Mouse (Mus musculus) heart, embryonic 10.5 days (tissue): ENCODE data around the gene Krt1. TPM values are rescaled to one million over a fixed set of nuclear protein-coding genes. Genes with fewer than 3 reads are reported as not detected.

Source experiments
- DNase-seq: peaks from one replicate; pipeline ENCODE4 v3.0.0-alpha.2; 2017; ENCODE audit warnings: low spot score
- H3K27ac ChIP-seq: fragments of 300-500 bp; sonication (generic); 2 replicates; pipeline ENCODE4 v1.5.1; 2016; ENCODE audit warnings: mild to moderate bottlenecking
- H3K27me3 ChIP-seq: fragments of 300-500 bp; sonication (generic); 2 replicates; pipeline ENCODE4 v1.6.1; 2016; ENCODE audit warnings: mild to moderate bottlenecking; ENCODE audit not compliant: poor library complexity, insufficient read depth, severe bottlenecking
- H3K36me3 ChIP-seq: fragments of 300-500 bp; sonication (generic); 2 replicates; pipeline ENCODE4 v1.6.1; 2016; ENCODE audit warnings: mild to moderate bottlenecking, moderate library complexity
- H3K4me1 ChIP-seq: fragments of 300-500 bp; sonication (generic); 2 replicates; pipeline ENCODE4 v1.6.1; 2016; ENCODE audit warnings: mild to moderate bottlenecking
- H3K4me3 ChIP-seq: fragments of 300-500 bp; sonication (generic); 2 replicates; pipeline ENCODE4 v1.5.1; 2016; ENCODE audit warnings: mild to moderate bottlenecking, moderate library complexity
- H3K9me3 ChIP-seq: fragments of 300-500 bp; sonication (generic); 2 replicates; pipeline ENCODE4 v1.6.1; 2016; ENCODE audit warnings: mild to moderate bottlenecking, moderate library complexity
- WGBS: fragments of 180-500 bp; shearing (Covaris S2); methylation state at CpG from one replicate; pipeline ENCODE4 v1.1.7; 2016; 5-methylcytosine and 5-hydroxymethylcytosine counted together
- polyA plus RNA-seq: library from polyadenylated mRNA; unstranded; fragments of >200 nt; fragmentation: Nextera tagmentation; extraction: Ambion mirVana; gene quantifications from 2 replicates; pipeline ENCODE4 v1.2.1, GENCODE M21; 2016

Krt1 gene
- polyA plus RNA-seq = 0.30 and 1.0 TPM in 2 replicates

DNA sequence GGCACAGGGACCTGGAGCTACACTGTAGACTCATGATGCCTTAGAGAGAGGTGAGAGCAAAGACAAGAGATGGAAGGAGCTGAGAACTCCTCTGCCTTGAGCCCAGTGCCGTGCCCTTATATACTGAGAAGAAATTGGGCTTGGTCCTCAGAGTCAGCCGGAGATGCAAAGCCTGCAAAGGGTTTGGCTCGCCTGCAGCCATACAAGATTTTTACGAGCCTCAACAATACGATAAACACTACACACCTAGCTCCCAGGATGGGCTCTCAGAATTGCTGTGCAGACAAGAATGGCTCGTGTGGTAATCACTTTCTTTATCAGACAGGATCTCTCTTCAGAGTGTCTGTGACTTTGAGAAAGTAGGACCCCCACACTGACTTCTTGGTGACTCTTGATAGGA is at the start of gene Krt1:
Krt1 (minus strand) TSS at position 101 of the 400 bp plus-strand sequence.
- no peak for DNase-seq
- H3K9me3 ChIP-seq = no peaks in the 10 kb centered on the region
- H3K36me3 ChIP-seq = no peaks in the 10 kb centered on the region
- peaks cover 92% of the 10 kb centered on the region for H3K27me3 ChIP-seq
- no peak within 1 kb of the TSS for H3K4me3 ChIP-seq
- H3K4me1 ChIP-seq = peaks cover 21% of the 10 kb centered on the region
- H3K27ac ChIP-seq = no peak within 1 kb of the TSS
- 70% methylated on average over 6 of the region's 6 CpGs for WGBS

DNA sequence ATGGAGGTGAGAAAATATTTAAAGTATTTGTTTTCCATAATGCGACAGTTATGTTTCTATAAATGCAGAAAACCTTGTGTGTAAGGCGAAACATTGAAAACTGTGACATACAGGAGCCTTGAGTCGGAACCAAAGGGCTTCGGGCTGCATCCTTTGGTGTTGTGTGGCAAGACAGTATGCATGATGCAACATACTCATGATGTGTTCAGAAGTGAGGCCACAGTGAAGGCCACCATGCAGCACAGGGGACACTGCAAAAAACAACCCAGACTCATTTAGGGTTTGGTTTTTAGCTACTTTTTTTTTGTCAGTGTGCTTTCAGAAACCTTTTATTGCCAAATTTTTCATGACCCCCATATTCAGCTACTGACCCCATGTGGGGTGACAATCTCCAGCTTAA is 44.6 kb upstream of the Krt1 start:
- no peak for DNase-seq
- Histone ChIP-seq H3K4me3 (no peak overlapping the region), H3K9me3 (no peaks in the 10 kb centered on the region), H3K27me3 (peaks cover 4% of the 10 kb centered on the region; the same call in 1 of the 2 replicates), H3K4me1 (no peaks in the 10 kb centered on the region), H3K27ac (no peak overlapping the region), H3K36me3 (no peaks in the 10 kb centered on the region)
- 87% methylated on average over 4 of the region's 4 CpGs for WGBS

DNA sequence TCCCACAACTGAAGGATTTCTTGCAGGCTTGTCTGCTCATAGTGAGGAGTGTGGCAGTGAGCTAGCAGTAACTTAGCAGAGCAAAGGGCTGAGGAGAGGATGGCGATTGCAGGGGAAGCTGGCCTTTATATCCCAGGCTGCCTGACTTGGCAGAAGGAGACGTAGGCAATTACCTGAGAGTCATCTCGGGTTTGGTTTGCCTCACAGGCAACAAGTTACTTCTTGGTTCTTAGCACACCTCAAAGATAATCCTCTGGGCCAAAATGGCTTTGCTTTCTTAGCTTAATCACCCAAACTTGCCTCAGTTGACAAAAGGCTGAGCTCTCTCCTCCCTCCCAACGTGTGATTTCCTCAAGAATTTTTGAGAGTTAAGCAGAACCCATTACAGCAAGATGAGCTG is 42.2 kb upstream of the Krt1 start, which contains the start of gene Krt76:
Krt76 (minus strand) TSS at position 101 of the 400 bp plus-strand sequence.
- H3K27me3 ChIP-seq = peaks cover 4% of the 10 kb centered on the region; the same call in 1 of the 2 replicates
- H3K9me3 ChIP-seq = no peaks in the 10 kb centered on the region
- H3K27ac ChIP-seq = no peak within 1 kb of the TSS
- no peaks in the 10 kb centered on the region for H3K36me3 ChIP-seq
- no peak within 1 kb of the TSS for H3K4me3 ChIP-seq
- WGBS = 45% methylated on average over 4 of the region's 4 CpGs
- no peak for DNase-seq
- H3K4me1 ChIP-seq = peaks cover 5% of the 10 kb centered on the region; the same call in 1 of the 2 replicates

DNA sequence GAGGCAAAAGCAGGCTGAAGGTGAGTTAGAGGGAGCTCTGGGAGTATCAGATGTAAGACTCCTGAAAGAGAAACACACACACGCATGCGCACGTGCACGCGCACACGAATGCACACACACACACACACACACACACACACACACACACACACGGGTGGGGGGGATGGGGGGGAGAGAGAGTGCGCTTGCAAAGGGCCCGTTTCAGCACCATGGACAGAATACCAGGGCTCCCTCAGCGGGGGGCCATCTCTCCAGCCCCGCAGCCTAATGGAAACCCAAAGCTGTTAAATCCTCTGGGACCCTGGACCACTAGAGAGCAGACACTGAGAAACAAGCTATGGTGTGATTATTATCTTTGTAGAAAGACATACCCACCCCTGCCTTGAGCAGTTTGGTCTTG is 29.2 kb upstream of the Krt1 start:
- DNase-seq = no peak

DNA sequence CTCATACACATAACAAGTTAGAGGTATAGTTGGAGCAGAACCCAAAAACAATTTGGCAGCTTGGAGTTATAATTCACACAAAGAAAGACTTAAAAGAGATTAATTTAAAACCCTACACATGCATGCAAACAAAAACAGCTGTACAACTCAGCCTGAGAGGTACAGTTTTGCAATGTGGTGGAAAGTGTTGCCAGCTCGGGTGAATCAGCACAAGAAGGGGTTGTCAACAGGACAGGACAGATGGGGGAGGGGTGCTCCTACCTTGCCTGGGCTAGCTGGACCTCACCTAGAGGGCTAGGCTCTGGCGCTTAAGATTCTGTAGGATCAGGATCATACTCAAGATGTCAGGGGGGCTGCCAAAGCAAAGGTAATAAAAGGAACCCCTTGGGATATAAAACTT is 27.4 kb upstream of the Krt1 start:
- 43% methylated on average over 2 of the region's 2 CpGs for WGBS

More for the DNA sequence above, 29.2 kb upstream of the Krt1 start:
- Histone ChIP-seq H3K4me1 (peaks cover 4% of the 10 kb centered on the region; the same call in 1 of the 2 replicates), H3K27me3 (peaks cover 18% of the 10 kb centered on the region), H3K9me3 (no peaks in the 10 kb centered on the region), H3K36me3 (no peaks in the 10 kb centered on the region), H3K4me3 (no peak overlapping the region), H3K27ac (no peak overlapping the region)
- WGBS = 34% methylated on average over 10 of the region's 11 CpGs

DNA sequence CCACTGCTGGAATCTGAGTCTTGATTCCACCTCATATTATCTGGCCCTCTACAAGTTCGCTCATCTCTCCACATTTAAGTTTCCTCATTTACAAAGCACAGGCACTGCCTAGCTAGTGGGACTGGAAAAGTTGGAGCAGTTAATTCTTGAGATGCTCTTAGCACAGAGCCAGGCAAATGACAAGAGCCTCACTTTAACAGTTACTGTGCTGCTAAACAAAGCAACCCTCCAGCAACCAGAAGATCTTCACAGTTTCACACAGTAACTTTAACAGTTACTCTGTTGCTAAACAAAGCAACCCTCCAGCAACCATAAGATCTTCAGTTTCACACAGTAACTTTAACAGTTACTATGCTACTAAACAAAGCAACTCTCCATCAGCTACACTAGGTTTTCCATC is 23.8 kb upstream of the Krt1 start:
- no peak overlapping the region for H3K27ac ChIP-seq
- H3K4me3 ChIP-seq = no peak overlapping the region
- WGBS = 68% methylated on average over 1 of the region's 1 CpGs
- peaks cover 29% of the 10 kb centered on the region; the same call in 1 of the 2 replicates for H3K27me3 ChIP-seq
- peaks cover 4% of the 10 kb centered on the region for H3K4me1 ChIP-seq
- no peak for DNase-seq
- H3K9me3 ChIP-seq = no peaks in the 10 kb centered on the region
- no peaks in the 10 kb centered on the region for H3K36me3 ChIP-seq

More for the DNA sequence above, 27.4 kb upstream of the Krt1 start:
- H3K9me3 ChIP-seq = no peaks in the 10 kb centered on the region
- no peak overlapping the region for H3K27ac ChIP-seq
- peaks cover 4% of the 10 kb centered on the region; the same call in 1 of the 2 replicates for H3K4me1 ChIP-seq
- H3K4me3 ChIP-seq = no peak overlapping the region
- no peak for DNase-seq
- H3K36me3 ChIP-seq = no peaks in the 10 kb centered on the region
- H3K27me3 ChIP-seq = peaks cover 16% of the 10 kb centered on the region; the same call in 1 of the 2 replicates

DNA sequence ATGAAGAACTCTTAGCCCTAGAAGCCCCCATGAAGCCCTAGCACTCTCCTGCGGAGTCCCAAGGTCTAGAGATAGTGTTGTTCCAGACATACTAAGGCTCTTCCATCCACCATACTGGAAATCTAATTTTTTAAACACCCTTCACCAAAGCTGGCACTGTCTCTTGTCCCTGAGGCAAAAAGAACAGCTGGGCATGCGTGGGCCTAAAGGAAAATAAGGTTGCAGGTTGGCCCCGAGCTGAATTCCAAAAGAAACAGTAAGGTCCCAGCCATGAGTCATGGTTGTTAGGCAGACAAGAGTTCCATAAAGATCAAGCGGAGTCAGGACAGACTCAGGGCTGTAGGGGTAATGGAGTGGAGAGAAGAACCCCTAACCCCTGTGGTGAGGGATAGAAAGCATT is 22.6 kb upstream of the Krt1 start:
- H3K9me3 ChIP-seq = no peaks in the 10 kb centered on the region
- 76% methylated on average over 4 of the region's 4 CpGs for WGBS
- peaks cover 4% of the 10 kb centered on the region for H3K4me1 ChIP-seq
- DNase-seq = no peak
- H3K36me3 ChIP-seq = no peaks in the 10 kb centered on the region
- H3K27ac ChIP-seq = no peak overlapping the region
- H3K27me3 ChIP-seq = peaks cover 41% of the 10 kb centered on the region; the same call in 1 of the 2 replicates
- H3K4me3 ChIP-seq = no peak overlapping the region

DNA sequence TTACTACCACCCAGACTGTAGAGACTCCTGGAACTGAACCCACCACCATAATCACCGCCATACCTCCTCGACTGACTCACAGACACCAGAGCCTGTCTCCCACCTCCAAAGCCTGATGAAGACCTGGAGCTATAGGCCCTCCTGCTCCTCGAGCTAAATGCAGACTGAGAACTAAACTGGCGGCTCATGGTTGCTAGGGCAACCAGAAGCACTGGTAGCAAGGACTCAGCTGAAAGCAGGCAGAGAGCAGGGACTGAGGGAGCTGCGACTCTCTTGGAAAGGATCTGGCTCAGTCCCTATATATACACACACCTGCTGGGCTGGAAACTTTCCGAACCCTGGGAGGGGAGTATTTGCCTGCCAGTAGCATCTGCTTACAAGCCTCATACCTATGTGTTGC is 18.8 kb upstream of the Krt1 start, which contains the start of gene Krt77:
Krt77 (minus strand) TSS at position 275 of the 400 bp plus-strand sequence.
- no peak for DNase-seq
- no peak within 1 kb of the TSS for H3K4me3 ChIP-seq
- H3K27me3 ChIP-seq = peaks cover 48% of the 10 kb centered on the region; the same call in 1 of the 2 replicates
- 40% methylated on average over 6 of the region's 6 CpGs for WGBS
- H3K27ac ChIP-seq = no peak within 1 kb of the TSS
- H3K9me3 ChIP-seq = no peaks in the 10 kb centered on the region
- H3K4me1 ChIP-seq = no peaks in the 10 kb centered on the region; the same call in 1 of the 2 replicates
- H3K36me3 ChIP-seq = no peaks in the 10 kb centered on the region

DNA sequence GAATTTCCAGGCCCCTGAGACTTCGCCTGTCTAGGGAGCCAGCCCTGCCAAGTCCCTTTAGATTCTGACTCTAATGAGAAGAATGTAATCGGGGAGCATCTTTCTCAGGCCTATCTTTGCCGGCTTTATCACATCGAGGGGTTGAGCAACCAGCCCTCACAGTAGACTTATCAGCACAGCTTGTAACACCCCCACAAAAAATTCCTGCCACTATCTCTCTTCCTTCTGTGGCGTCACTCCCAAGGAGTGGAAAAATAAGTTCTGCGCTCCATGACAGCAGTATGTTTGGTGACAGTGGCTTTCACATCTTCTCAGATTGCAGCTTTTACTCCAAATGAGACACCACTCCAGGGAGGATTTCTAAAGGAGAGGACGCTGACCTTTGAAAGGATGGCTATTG is 16.2 kb upstream of the Krt1 start:
- no peak overlapping the region for H3K4me3 ChIP-seq
- H3K27me3 ChIP-seq = peaks cover 37% of the 10 kb centered on the region
- no peak overlapping the region for H3K27ac ChIP-seq
- no peak for DNase-seq
- WGBS = 54% methylated on average over 7 of the region's 7 CpGs
- no peaks in the 10 kb centered on the region; the same call in 1 of the 2 replicates for H3K4me1 ChIP-seq
- no peaks in the 10 kb centered on the region for H3K9me3 ChIP-seq
- H3K36me3 ChIP-seq = no peaks in the 10 kb centered on the region

DNA sequence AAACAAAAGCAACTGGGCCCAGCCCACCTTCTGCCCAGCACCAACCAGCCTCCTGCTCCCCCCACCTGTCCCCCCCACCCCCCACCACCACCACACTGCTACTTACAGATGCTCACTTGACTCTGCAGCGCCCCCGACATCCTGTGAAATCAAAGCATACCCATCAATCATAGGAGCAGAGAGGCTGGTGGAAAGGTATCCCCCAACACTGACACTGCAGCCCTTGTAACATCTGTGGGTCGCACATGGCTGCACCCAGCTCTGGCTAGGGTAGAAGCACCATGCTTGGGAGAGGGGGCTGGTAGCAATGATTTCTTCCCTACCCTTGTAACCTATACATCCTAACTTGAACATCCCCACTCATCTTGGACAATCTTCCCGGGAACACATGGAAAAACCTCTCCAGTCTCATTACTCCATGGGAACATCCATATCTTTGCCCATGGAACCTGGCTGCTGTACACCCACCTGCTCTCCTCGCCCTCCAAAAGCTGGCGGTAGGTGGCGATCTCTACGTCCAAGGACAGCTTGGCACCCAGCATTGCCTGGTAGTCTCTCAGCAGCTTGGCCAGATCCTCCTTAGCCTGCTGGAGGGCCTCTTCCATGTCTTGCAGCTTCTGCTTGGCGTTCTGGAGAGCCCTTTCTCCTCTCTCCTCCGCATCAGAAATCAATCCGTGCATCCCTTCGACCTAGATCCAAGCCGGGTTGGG is 10.0 kb upstream of the Krt1 start:
- peak overlapping the region; percentile 67 for H3K4me3 ChIP-seq
- H3K27me3 ChIP-seq = peaks cover 77% of the 10 kb centered on the region
- no peaks in the 10 kb centered on the region for H3K36me3 ChIP-seq
- WGBS = 50% methylated on average over 13 of the region's 13 CpGs
- H3K4me1 ChIP-seq = peaks cover 19% of the 10 kb centered on the region
- H3K27ac ChIP-seq = no peak overlapping the region
- DNase-seq = no peak
- no peaks in the 10 kb centered on the region for H3K9me3 ChIP-seq

DNA sequence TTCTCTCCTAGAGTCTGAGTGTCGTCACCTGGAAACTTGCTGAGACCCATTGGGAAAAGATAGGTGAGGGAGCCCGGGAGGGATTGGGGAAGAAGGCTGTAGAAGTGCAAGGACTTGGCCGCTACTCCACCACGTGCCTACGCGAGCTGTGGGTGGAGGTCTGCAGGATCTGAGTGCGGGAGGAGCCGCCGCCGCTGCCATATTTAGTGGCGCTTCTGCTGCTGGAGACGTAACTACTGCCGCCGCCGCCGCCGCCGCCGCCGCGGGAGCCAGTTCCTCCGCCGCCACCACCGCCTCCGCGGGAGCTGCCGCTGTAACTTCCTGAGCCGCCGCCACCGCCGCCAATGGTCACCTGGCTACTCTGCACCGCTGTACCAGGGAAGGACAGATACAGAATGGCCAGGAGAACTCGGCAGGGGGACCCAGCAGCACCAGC is 9.2 kb upstream of the Krt1 start:
- no peaks in the 10 kb centered on the region for H3K9me3 ChIP-seq
- peak overlapping the region; percentile 67 for H3K4me3 ChIP-seq
- DNase-seq = no peak
- under 1% methylated on average over 33 of the region's 33 CpGs for WGBS
- peak overlapping the region; percentile 82 for H3K27ac ChIP-seq
- peaks cover 19% of the 10 kb centered on the region for H3K4me1 ChIP-seq
- H3K27me3 ChIP-seq = peaks cover 80% of the 10 kb centered on the region
- H3K36me3 ChIP-seq = no peaks in the 10 kb centered on the region

DNA sequence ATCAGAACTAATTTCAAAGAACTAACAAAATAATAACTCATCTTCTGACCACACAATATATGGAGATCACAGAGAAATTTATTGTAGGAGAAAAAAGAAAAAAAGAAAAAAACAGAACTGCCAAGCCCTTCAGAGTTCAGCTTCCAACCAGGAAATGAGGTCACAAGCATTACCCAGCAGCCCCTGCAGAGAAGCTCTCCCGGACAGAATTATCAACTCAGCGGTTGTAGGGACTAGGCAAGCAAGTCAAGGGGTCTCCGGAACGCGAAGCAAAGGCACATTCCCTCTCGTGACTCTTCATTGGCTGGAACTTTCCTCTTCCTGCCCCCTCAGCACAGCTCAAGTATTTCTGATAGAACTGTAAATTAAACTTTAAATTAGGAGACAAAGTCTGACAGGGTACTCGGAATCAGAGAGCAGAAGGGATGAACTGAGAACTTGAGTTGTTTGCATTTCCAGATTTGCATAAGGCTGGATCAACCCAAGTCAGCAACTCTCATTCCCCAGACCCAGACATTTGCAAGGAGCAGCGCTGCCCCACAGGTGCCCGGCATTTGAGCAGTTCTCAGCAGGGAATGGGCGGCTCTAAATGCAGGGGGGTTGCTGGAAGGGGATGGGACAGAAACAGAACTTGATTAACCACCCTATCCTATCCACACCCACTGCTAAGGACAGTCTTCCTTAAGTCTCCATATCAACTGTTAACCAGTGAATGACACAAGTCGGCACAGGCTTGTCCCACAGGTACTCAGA is 8.3 kb upstream of the Krt1 start:
- Histone ChIP-seq H3K4me3 (peak overlapping the region; percentile 67), H3K27ac (0 out of 2 replicates have a peak overlapping the region, but pooled peaks have one; percentile 22), H3K27me3 (peaks cover 89% of the 10 kb centered on the region), H3K4me1 (peaks cover 28% of the 10 kb centered on the region), H3K9me3 (no peaks in the 10 kb centered on the region), H3K36me3 (no peaks in the 10 kb centered on the region)
- DNase-seq = no peak
- 3% methylated on average over 11 of the region's 11 CpGs for WGBS

DNA sequence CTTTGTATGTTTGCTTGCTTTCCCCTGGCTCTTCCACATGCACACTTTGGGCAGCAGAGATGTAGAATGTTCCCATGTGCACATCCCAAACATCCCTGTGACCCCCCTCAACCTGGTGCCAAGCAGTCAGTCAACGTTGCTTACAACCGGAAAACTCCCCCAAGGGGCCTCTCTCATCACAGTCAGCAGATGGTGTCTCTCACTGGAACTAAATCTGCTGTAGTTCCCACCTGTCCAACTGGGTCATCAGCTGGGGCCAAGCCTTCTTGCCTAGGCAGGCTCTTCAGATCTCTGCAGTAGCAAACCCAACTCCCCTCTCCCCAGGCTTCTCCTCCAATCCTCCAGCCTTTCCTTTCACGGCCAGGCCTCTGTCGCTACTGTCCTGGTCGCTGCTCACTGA is 6.1 kb upstream of the Krt1 start:
- H3K27me3 ChIP-seq = peaks cover 99% of the 10 kb centered on the region
- WGBS = 50% methylated on average over 5 of the region's 5 CpGs
- no peaks in the 10 kb centered on the region for H3K9me3 ChIP-seq
- peaks cover 33% of the 10 kb centered on the region for H3K4me1 ChIP-seq
- DNase-seq = no peak
- no peak overlapping the region for H3K4me3 ChIP-seq
- H3K36me3 ChIP-seq = no peaks in the 10 kb centered on the region
- no peak overlapping the region for H3K27ac ChIP-seq
